Mouse (Mus musculus) kidney, embryonic 16.5 days (tissue): ENCODE measurements at regions not wholly inside any gene's neighbourhood (a gene's known extent, or its start where the extent isn't known, plus 50 kb on each side); places are given as distances from the start of the nearest gene placed in this dataset.
A peak's percentile ranks its signal among the peaks of the same experiment; 100 is the strongest.

ENCODE experiments used
- ATAC-seq: fragments of 200-750 bp; cut with Nextera tagmentation; 2 replicates; pipeline ENCODE4 v1.8.0; 2017; ENCODE audit warnings: moderate TSS enrichment; ENCODE audit not compliant: low FRiP score, low TSS enrichment
- H3K27ac ChIP-seq: fragments of 300-500 bp; sonication (generic); 2 replicates; pipeline ENCODE4 v1.5.1; 2014; ENCODE audit warnings: low read length
- H3K27me3 ChIP-seq: fragments of 300-500 bp; sonication (generic); 2 replicates; pipeline ENCODE4 v1.6.1; 2014; ENCODE audit warnings: low read length, control low read depth, mixed read lengths; ENCODE audit not compliant: insufficient read depth
- H3K36me3 ChIP-seq: fragments of 300-500 bp; sonication (generic); 2 replicates; pipeline ENCODE4 v1.6.1; 2014; ENCODE audit warnings: low read length, control low read depth, mixed read lengths; ENCODE audit not compliant: insufficient read depth
- H3K4me1 ChIP-seq: fragments of 300-500 bp; sonication (generic); 2 replicates; pipeline ENCODE4 v1.6.1; 2014; ENCODE audit warnings: low read length, control low read depth, mixed read lengths; ENCODE audit not compliant: insufficient read depth
- H3K4me2 ChIP-seq: fragments of 300-500 bp; sonication (generic); replicated peaks from 2 replicates; pipeline ENCODE4 v1.6.1; 2014; ENCODE audit warnings: low read depth, low read length
- H3K4me3 ChIP-seq: fragments of 300-500 bp; sonication (generic); 2 replicates; pipeline ENCODE4 v1.5.1; 2014; ENCODE audit warnings: mild to moderate bottlenecking, low read length
- H3K9ac ChIP-seq: fragments of 300-500 bp; sonication (generic); replicated peaks from 2 replicates; pipeline ENCODE4 v1.6.1; 2014; ENCODE audit warnings: low read length
- H3K9me3 ChIP-seq: fragments of 300-500 bp; sonication (generic); 2 replicates; pipeline ENCODE4 v1.6.1; 2016; ENCODE audit warnings: low read length, control low read depth
- WGBS: fragments of 180-500 bp; shearing (Covaris S2); extraction: QIAGEN DNeasy Blood & Tissue Kit; methylation state at CpG from one replicate; pipeline ENCODE4 v1.1.7; 2014; 5-methylcytosine and 5-hydroxymethylcytosine counted together

DNA sequence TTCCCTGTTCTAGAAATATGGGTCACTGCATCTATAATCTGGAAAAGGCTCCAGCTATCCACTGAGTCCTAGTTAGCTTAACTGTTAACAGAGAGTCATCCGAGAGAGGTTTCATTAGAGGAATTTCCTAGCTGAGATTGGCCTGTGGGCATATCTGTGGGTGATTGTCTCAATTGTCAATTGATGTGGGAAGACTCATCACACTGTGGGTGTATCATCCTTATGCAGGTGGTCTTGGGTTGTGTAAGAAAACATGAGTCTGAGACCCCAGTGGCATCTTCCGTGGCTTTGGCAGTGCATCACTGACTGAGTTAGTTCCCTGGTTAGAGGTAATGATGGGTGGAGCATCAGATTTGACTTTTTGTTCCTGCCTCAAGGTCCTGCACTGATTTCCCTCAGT lies 156.7 kb upstream of the Gm5148 start:
- no peaks in the 10 kb centered on the region for H3K9me3 ChIP-seq
- 76% methylated on average over 2 of the region's 2 CpGs for WGBS
- H3K36me3 ChIP-seq = no peaks in the 10 kb centered on the region
- no peak overlapping the region for H3K4me3 ChIP-seq
- ATAC-seq = no peak
- H3K27me3 ChIP-seq = no peaks in the 10 kb centered on the region
- no peak overlapping the region for H3K4me2 ChIP-seq
- no peak overlapping the region for H3K9ac ChIP-seq
- H3K4me1 ChIP-seq = peaks cover 15% of the 10 kb centered on the region; the same call in 1 of the 2 replicates
- no peak overlapping the region for H3K27ac ChIP-seq

DNA sequence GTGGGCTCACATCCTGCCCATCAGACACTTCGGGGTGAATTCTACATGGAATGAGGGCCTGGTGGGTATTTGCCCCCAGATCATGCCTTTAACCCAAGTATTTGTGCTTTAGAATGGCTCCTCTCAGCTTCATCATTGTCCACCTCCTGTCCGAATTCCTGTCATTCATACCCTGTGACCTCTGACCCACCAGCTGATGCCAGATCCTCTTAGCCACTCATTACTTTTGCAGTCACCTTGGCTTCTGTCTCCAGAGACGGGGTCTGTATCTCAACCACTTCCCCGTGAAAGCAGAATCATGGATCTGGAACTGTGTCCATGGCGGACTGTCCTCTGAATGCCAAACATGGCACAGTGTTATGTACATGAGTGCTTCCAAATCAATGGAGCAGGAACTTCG lies 154.8 kb upstream of the Gm5148 start:
- no peaks in the 10 kb centered on the region for H3K27me3 ChIP-seq
- H3K9me3 ChIP-seq = no peaks in the 10 kb centered on the region
- no peaks in the 10 kb centered on the region for H3K36me3 ChIP-seq
- H3K4me1 ChIP-seq = peaks cover 25% of the 10 kb centered on the region
- no peak overlapping the region for H3K4me2 ChIP-seq
- H3K4me3 ChIP-seq = no peak overlapping the region
- 74% methylated on average over 6 of the region's 6 CpGs for WGBS
- no peak for ATAC-seq
- no peak overlapping the region for H3K27ac ChIP-seq
- no peak overlapping the region for H3K9ac ChIP-seq

DNA sequence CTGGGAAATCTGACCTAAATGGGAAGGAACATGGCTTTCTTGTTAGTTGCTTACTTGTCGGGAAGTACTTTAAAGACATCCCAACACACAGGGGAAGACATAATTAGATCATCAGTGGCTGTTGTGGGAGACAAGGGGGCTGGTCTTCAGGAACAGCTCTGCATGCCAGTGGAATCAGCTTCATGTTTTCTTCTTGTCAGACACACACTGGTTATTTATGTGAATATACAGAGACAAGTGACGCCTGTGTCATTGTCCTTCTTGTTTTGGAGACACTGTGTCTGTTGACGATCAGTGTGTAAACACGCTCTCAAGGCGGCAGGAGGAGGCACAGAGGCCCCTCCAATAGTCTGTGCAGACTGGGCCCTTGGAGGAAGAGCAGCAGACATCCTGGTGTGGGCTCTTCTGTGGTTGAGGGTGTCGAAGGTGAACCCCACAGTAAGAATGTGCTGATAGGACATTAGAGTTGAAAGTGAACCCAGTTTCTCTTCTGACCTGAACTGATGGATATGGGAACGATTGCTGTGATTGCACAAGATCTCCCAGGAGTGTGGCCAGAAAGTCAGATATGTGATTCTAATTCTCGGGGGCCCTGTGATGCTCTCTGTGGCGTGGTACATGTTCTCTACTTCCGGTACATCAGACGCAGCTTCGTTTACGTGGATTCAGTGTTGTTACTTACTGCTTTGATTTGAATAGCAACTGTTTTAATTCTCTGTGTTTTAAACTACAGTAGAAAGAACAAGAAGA lies 151.9 kb upstream of the Gm5148 start:
- H3K4me1 ChIP-seq = peaks cover 18% of the 10 kb centered on the region
- peak; percentile 32; the same call in 1 of the 2 replicates for ATAC-seq
- H3K36me3 ChIP-seq = no peaks in the 10 kb centered on the region
- WGBS = 70% methylated on average over 13 of the region's 13 CpGs
- no peak overlapping the region for H3K4me3 ChIP-seq
- peak overlapping the region; percentile 84 for H3K27ac ChIP-seq
- no peaks in the 10 kb centered on the region for H3K27me3 ChIP-seq
- H3K4me2 ChIP-seq = no peak overlapping the region
- no peak overlapping the region for H3K9ac ChIP-seq
- no peaks in the 10 kb centered on the region for H3K9me3 ChIP-seq

DNA sequence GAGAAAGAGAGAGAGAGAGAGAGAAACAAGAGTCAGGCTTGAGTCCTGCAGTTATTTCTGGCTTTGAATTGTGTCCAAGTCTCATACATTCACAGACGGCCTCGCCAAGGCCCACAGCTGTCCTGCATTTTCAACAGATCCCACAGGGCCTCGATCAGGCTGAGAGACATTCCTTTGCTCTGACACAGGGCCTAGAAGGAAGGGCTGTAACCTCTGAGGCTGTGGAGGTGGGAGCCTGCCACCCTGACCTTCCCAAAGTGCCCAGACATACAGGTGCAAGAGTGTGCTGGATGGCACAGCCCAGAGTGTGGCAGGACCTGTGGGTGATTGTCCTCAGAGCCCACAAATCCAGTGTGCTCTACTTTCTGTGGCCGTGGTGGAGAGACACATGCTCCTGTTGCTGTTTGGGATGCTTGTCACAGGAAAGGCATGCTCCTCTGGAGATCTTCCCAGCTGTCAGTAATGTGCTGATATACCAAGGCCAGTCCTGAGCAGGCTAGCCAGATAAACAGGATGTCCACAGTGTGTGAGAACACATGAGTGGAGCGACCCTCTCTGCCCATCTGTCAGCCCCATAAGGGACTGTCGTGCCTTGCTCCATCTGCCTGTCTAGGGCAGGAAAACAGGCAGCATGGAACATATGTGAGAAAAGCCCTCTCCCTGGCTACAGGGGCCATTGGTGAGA lies 151.2 kb upstream of the Gm5148 start:
- ATAC-seq = peak; percentile 89
- H3K4me2 ChIP-seq = no peak overlapping the region
- no peak overlapping the region for H3K9ac ChIP-seq
- no peaks in the 10 kb centered on the region for H3K27me3 ChIP-seq
- H3K4me1 ChIP-seq = peaks cover 18% of the 10 kb centered on the region
- peak overlapping the region; percentile 84 for H3K27ac ChIP-seq
- 32% methylated on average over 6 of the region's 6 CpGs for WGBS
- H3K4me3 ChIP-seq = no peak overlapping the region
- H3K9me3 ChIP-seq = no peaks in the 10 kb centered on the region
- no peaks in the 10 kb centered on the region for H3K36me3 ChIP-seq

DNA sequence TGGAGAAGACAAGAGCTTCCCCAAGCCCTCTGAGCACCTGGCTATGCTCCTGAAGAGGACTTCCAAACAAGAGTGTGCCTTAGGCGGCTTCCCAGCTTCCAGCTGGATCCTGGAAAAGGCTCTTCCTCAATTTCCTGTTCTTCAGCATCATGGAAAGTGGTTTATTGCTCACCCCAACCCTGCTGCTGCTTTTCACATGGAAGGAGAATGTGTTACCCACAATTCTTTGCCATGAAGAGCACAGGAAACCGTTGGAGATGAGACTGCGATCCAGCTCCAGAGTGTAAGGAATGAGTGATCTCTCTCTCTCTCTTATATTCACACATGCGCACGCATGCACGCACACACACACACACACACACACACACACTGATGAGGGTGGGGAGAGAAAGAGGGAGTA lies 150.6 kb upstream of the Gm5148 start:
- Histone ChIP-seq H3K4me3 (no peak overlapping the region), H3K4me1 (peaks cover 18% of the 10 kb centered on the region), H3K4me2 (no peak overlapping the region), H3K9me3 (no peaks in the 10 kb centered on the region), H3K9ac (no peak overlapping the region), H3K27me3 (no peaks in the 10 kb centered on the region), H3K36me3 (no peaks in the 10 kb centered on the region), H3K27ac (peak overlapping the region; percentile 84)
- 71% methylated on average over 6 of the region's 6 CpGs for WGBS
- 0 out of 2 replicates have a peak, but pooled peaks have one; percentile 5 for ATAC-seq

DNA sequence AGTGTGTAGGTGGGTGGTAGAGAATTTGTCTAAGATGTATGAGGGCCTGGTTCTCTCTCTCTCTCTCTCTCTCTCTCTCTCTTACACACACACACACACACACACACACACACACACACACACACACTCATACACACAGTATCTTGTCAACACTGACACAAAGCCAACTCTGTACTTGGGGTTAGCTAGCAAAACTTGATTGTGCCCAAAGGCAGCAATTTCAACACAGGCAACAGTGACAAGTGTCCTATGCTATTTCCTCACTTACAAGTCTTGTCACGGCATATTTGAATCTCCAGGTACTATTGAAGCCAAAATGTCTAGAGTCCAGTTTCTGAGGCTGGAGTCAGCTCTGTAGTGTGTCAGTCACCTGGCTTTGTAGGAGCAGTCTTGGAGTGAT lies 150.1 kb upstream of the Gm5148 start:
- WGBS = 95% methylated on average over 1 of the region's 1 CpGs
- Histone ChIP-seq H3K4me1 (peaks cover 18% of the 10 kb centered on the region), H3K36me3 (no peaks in the 10 kb centered on the region), H3K9ac (no peak overlapping the region), H3K27ac (peak overlapping the region; percentile 84), H3K9me3 (no peaks in the 10 kb centered on the region), H3K4me2 (no peak overlapping the region), H3K4me3 (no peak overlapping the region), H3K27me3 (no peaks in the 10 kb centered on the region)
- no peak for ATAC-seq

DNA sequence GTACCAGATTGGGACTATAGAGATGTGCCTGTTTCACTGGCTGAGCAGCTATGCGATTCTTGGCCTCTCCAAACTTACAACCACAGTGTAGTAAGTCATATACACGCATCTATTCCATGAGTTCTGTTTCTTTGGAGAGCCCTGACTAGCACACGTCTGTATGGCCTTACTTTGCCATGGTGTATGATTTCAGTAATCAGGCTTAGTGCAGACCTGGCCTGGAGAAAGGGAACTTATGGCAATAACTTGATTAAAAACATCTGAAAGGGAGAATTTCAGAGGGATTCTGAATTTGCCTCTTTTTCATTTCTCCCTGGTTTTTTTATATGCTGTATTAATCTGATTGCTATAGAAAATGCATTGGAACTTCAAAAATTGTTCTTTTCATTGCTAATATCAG lies 148.0 kb upstream of the Gm5148 start:
- Histone ChIP-seq H3K9ac (no peak overlapping the region), H3K4me1 (peaks cover 21% of the 10 kb centered on the region), H3K4me2 (no peak overlapping the region), H3K27me3 (no peaks in the 10 kb centered on the region), H3K27ac (no peak overlapping the region), H3K4me3 (no peak overlapping the region), H3K36me3 (no peaks in the 10 kb centered on the region), H3K9me3 (no peaks in the 10 kb centered on the region)
- WGBS = 88% methylated on average over 3 of the region's 3 CpGs
- no peak for ATAC-seq

DNA sequence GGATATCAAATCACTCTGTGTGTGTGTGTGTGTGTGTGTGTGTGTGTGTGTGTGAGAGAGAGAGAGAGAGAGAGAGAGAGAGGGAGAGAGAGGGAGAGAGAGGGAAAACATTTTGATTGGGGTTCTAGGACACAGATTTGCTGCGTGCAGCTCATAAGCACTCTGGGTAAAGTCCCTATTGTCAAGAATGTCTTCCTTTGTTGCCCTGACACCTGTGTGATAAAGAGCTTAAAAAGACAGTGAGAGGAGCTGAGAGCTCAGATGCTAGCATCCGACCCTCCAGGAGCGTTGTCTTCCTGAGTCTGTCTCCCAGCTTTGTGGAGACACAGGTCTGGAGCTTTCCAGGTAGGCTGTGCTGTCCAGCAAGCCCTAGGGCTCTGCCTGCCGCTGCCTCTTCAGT lies 146.8 kb upstream of the Gm5148 start:
- Histone ChIP-seq H3K4me2 (no peak overlapping the region), H3K36me3 (no peaks in the 10 kb centered on the region), H3K4me1 (peaks cover 17% of the 10 kb centered on the region), H3K27ac (no peak overlapping the region), H3K9ac (no peak overlapping the region), H3K27me3 (no peaks in the 10 kb centered on the region), H3K4me3 (no peak overlapping the region), H3K9me3 (no peaks in the 10 kb centered on the region)
- no peak for ATAC-seq
- WGBS = 76% methylated on average over 4 of the region's 4 CpGs

DNA sequence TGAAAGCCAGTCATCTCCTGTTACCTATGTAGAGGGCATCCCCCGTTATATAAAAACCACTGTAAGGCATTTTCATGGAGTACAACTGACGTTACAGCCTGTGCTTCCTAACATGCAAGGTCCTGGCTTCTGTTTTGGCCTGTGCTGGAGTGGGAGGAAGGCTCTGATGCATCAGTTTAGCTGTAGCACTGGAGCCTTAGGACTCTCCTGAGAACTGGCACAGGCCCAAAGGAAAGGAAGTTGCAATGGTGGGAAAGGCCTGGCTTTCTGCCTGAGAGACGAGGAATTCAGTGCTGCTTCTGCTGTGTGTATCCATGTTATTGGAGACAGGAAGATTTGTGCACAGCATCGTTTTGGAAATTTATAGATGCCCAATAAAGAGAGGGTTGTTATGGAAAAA lies 144.2 kb upstream of the Gm5148 start:
- no peak overlapping the region for H3K9ac ChIP-seq
- no peaks in the 10 kb centered on the region for H3K9me3 ChIP-seq
- 0 out of 2 replicates have a peak overlapping the region, but pooled peaks have one; percentile 18 for H3K27ac ChIP-seq
- H3K36me3 ChIP-seq = no peaks in the 10 kb centered on the region
- H3K4me1 ChIP-seq = 0 out of 2 replicates have a peak, but pooled peaks cover 3% of the 10 kb centered on the region
- WGBS = 58% methylated on average over 4 of the region's 4 CpGs
- no peak overlapping the region for H3K4me3 ChIP-seq
- H3K27me3 ChIP-seq = no peaks in the 10 kb centered on the region
- no peak for ATAC-seq
- H3K4me2 ChIP-seq = no peak overlapping the region

DNA sequence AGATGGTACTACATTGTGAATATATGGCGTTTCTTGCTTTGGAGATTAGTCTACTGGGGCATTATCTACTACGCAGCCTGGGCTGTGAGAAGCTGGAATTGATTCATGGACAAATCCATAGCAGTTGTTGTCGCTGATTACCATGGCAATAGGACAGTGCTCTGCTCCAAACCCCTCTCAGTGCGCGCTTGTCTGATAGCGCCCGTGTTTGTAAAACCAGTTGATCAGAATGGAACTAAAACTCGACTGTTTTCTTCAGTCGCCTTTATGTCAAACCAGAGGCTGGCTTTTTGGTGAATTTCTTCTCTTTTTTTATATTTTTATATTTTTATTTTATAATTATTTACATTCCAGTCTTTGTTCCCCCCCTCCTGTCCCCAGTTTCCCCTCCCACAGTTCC lies 138.5 kb upstream of the Gm5148 start:
- ATAC-seq = no peak
- Histone ChIP-seq H3K9ac (no peak overlapping the region), H3K4me3 (no peak overlapping the region), H3K9me3 (no peaks in the 10 kb centered on the region), H3K27ac (no peak overlapping the region), H3K4me1 (peaks cover 8% of the 10 kb centered on the region), H3K36me3 (no peaks in the 10 kb centered on the region), H3K4me2 (no peak overlapping the region), H3K27me3 (no peaks in the 10 kb centered on the region)
- WGBS = 94% methylated on average over 9 of the region's 9 CpGs
